Mouse (Mus musculus): ENCODE measurements at regions not wholly inside any gene's neighbourhood (a gene's known extent, or its start where the extent isn't known, plus 50 kb on each side); places are given as distances from the start of the nearest gene placed in this dataset.

GRCm38 (mm10) chr10:118592648-118593368, 152.0 kb downstream of the Ifng start:
- WGBS, result 35% methylated on average over 16 of the region's 16 CpGs
- ATAC-seq (ENCODE audit: low FRiP score, low TSS enrichment) (no peak), DNase-seq (ENCODE audit: low spot score) (peak; percentile 84)
- H3K4me2 ChIP-seq (replicated peaks; ENCODE audit: low read depth), result no peak overlapping the region
- no peaks in the 10 kb centered on the region for H3K9me3 ChIP-seq (ENCODE audit: control insufficient read depth, low read length)
- no peaks in the 10 kb centered on the region for H3K36me3 ChIP-seq (ENCODE audit: control insufficient read depth, insufficient read depth, low read length)
- H3K4me3 ChIP-seq (ENCODE audit: low read depth, low read length), result no peak overlapping the region
- H3K9ac ChIP-seq (ENCODE audit: low read length), result no peak overlapping the region
- TF ChIP-seq CTCF (IDR thresholded peaks at IDR 0.05; ENCODE audit: low read depth), result peak; percentile 97
- no peak for TF ChIP-seq EP300 (optimal IDR thresholded peaks at IDR 0.05)
- H3K27ac ChIP-seq (replicated peaks), result no peak overlapping the region
- H3K4me1 ChIP-seq (replicated peaks; ENCODE audit: control insufficient read depth, insufficient read depth), result no peaks in the 10 kb centered on the region
- no peaks in the 10 kb centered on the region for H3K27me3 ChIP-seq (ENCODE audit: control insufficient read depth, insufficient read depth, low read length)

- DNase-seq (ENCODE audit: low spot score) (no peak), ATAC-seq (ENCODE audit: low FRiP score, low TSS enrichment) (no peak)
- TF ChIP-seq CTCF (IDR thresholded peaks at IDR 0.05; ENCODE audit: low read depth) (no peak), EP300 (optimal IDR thresholded peaks at IDR 0.05) (no peak)
- no peak overlapping the region for H3K4me2 ChIP-seq (replicated peaks; ENCODE audit: low read depth)
- H3K27ac ChIP-seq (replicated peaks), result no peak overlapping the region
- no peaks in the 10 kb centered on the region for H3K36me3 ChIP-seq (ENCODE audit: control insufficient read depth, insufficient read depth, low read length)
- no peaks in the 10 kb centered on the region for H3K9me3 ChIP-seq (ENCODE audit: control insufficient read depth, low read length)
- WGBS, result 47% methylated on average over 8 of the region's 8 CpGs
- H3K4me1 ChIP-seq (replicated peaks; ENCODE audit: control insufficient read depth, insufficient read depth), result no peaks in the 10 kb centered on the region
- H3K9ac ChIP-seq (ENCODE audit: low read length), result no peak overlapping the region
- no peaks in the 10 kb centered on the region for H3K27me3 ChIP-seq (ENCODE audit: control insufficient read depth, insufficient read depth, low read length)
- H3K4me3 ChIP-seq (ENCODE audit: low read depth, low read length), result no peak overlapping the region
These were observed 155.4 kb downstream of the Ifng start for GRCm38 (mm10) chr10:118596206-118596605.

DNA sequence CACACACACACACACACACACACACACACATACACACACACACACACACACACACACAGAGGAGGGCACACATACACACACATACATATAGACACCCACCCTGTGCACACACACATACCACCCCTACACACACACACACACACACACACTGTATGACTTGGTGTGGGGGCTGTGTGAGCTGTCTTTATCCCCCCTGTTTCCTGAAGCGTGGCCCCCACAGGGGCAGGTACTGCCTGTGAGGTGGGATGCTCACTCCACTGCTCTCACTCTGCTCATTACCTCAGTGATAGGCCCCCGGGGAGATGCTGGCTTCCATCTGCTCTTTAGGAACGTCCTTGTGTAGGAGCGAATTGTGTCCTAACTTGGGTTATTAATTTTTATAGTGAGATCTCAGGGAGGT, 157.7 kb downstream of the Ifng start:
- Histone ChIP-seq H3K4me2 (replicated peaks; ENCODE audit: low read depth) (no peak overlapping the region), H3K9me3 (ENCODE audit: control insufficient read depth, low read length) (no peaks in the 10 kb centered on the region), H3K27me3 (ENCODE audit: control insufficient read depth, insufficient read depth, low read length) (no peaks in the 10 kb centered on the region), H3K4me1 (replicated peaks; ENCODE audit: control insufficient read depth, insufficient read depth) (no peaks in the 10 kb centered on the region), H3K27ac (replicated peaks) (no peak overlapping the region), H3K4me3 (ENCODE audit: low read depth, low read length) (no peak overlapping the region), H3K36me3 (ENCODE audit: control insufficient read depth, insufficient read depth, low read length) (no peaks in the 10 kb centered on the region), H3K9ac (ENCODE audit: low read length) (no peak overlapping the region)
- WGBS, result 83% methylated on average over 4 of the region's 4 CpGs
- TF ChIP-seq CTCF (IDR thresholded peaks at IDR 0.05; ENCODE audit: low read depth) (no peak), EP300 (optimal IDR thresholded peaks at IDR 0.05) (no peak)
- DNase-seq (ENCODE audit: low spot score), result no peak
- ATAC-seq (ENCODE audit: low FRiP score, low TSS enrichment), result no peak

DNA sequence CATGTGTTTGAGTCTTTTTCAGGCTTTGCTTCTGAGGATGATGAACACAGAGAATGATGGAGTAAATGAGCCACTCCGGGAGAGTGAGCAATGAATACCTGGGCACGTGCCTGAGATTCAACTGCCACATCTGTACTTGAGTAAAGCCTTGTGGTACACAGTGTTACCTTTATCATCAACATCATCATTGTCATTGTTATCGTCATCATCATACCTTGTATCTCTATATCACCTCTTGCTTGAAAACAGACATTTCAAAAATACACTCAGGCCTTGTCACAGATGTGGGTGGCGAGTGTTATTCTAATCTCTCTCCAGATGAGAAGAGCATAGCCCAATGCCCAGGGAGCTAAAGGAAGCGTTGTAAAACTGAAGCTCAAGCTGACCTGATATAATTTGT, 158.4 kb downstream of the Ifng start:
- Histone ChIP-seq H3K27ac (replicated peaks) (no peak overlapping the region), H3K4me2 (replicated peaks; ENCODE audit: low read depth) (no peak overlapping the region), H3K4me3 (ENCODE audit: low read depth, low read length) (no peak overlapping the region), H3K9ac (ENCODE audit: low read length) (no peak overlapping the region), H3K4me1 (replicated peaks; ENCODE audit: control insufficient read depth, insufficient read depth) (no peaks in the 10 kb centered on the region), H3K36me3 (ENCODE audit: control insufficient read depth, insufficient read depth, low read length) (no peaks in the 10 kb centered on the region), H3K9me3 (ENCODE audit: control insufficient read depth, low read length) (no peaks in the 10 kb centered on the region), H3K27me3 (ENCODE audit: control insufficient read depth, insufficient read depth, low read length) (no peaks in the 10 kb centered on the region)
- TF ChIP-seq CTCF (IDR thresholded peaks at IDR 0.05; ENCODE audit: low read depth), result no peak
- 86% methylated on average over 5 of the region's 5 CpGs for WGBS
- ATAC-seq (ENCODE audit: low FRiP score, low TSS enrichment) (no peak), DNase-seq (ENCODE audit: low spot score) (no peak)

- TF ChIP-seq EP300 (optimal IDR thresholded peaks at IDR 0.05) (no peak), CTCF (IDR thresholded peaks at IDR 0.05; ENCODE audit: low read depth) (no peak)
- Histone ChIP-seq H3K4me1 (replicated peaks; ENCODE audit: control insufficient read depth, insufficient read depth) (no peaks in the 10 kb centered on the region), H3K9ac (ENCODE audit: low read length) (no peak overlapping the region), H3K9me3 (ENCODE audit: control insufficient read depth, low read length) (no peaks in the 10 kb centered on the region), H3K4me2 (replicated peaks; ENCODE audit: low read depth) (no peak overlapping the region), H3K27me3 (ENCODE audit: control insufficient read depth, insufficient read depth, low read length) (no peaks in the 10 kb centered on the region), H3K4me3 (ENCODE audit: low read depth, low read length) (no peak overlapping the region), H3K27ac (replicated peaks) (no peak overlapping the region), H3K36me3 (ENCODE audit: control insufficient read depth, insufficient read depth, low read length) (no peaks in the 10 kb centered on the region)
- no peak for DNase-seq (ENCODE audit: low spot score)
- no peak for ATAC-seq (ENCODE audit: low FRiP score, low TSS enrichment)
- 79% methylated on average over 4 of the region's 4 CpGs for WGBS
These were observed 158.8 kb downstream of the Ifng start for GRCm38 (mm10) chr10:118599610-118600009.

- no peaks in the 10 kb centered on the region for H3K36me3 ChIP-seq (ENCODE audit: control insufficient read depth, insufficient read depth, low read length)
- H3K4me1 ChIP-seq (replicated peaks; ENCODE audit: control insufficient read depth, insufficient read depth), result no peaks in the 10 kb centered on the region
- no peak overlapping the region for H3K27ac ChIP-seq (replicated peaks)
- no peak overlapping the region for H3K4me3 ChIP-seq (ENCODE audit: low read depth, low read length)
- H3K9ac ChIP-seq (ENCODE audit: low read length), result no peak overlapping the region
- H3K9me3 ChIP-seq (ENCODE audit: control insufficient read depth, low read length), result no peaks in the 10 kb centered on the region
- ATAC-seq (ENCODE audit: low FRiP score, low TSS enrichment), result no peak
- no peak overlapping the region for H3K4me2 ChIP-seq (replicated peaks; ENCODE audit: low read depth)
- TF ChIP-seq EP300 (optimal IDR thresholded peaks at IDR 0.05) (no peak), CTCF (IDR thresholded peaks at IDR 0.05; ENCODE audit: low read depth) (no peak)
- no peaks in the 10 kb centered on the region for H3K27me3 ChIP-seq (ENCODE audit: control insufficient read depth, insufficient read depth, low read length)
- 52% methylated on average over 4 of the region's 4 CpGs for WGBS
- DNase-seq (ENCODE audit: low spot score), result no peak
These were observed 162.1 kb downstream of the Ifng start for GRCm38 (mm10) chr10:118602922-118603321.

Measured in stomach, postnatal 0 days (tissue).